Mouse (Mus musculus) granulocyte monocyte progenitor cell, adult 5-6 weeks (primary cell): ENCODE results near the gene Atp2b1. TPM values are rescaled to one million over a fixed set of nuclear protein-coding genes. Genes with fewer than 3 reads are reported as not detected.
A peak's percentile ranks its signal among the peaks of the same experiment; 100 is the strongest.

Experiments
- ATAC-seq: replicated peaks from 2 replicates; pipeline ENCODE4 v1.8.0; 2016; ENCODE audit warnings: mild to moderate bottlenecking, moderate TSS enrichment, inconsistent platforms; ENCODE audit not compliant: poor library complexity, severe bottlenecking
- total RNA-seq, 2 experiments: library from RNA; stranded (forward) in 1 of 2; stranded (reverse) in 1 of 2; fragments of 200-712, 200-1000 nt in 1 of 2; fragments of >200 nt in 1 of 2; fragmentation: Nextera tagmentation in 1 of 2; gene quantifications; 2 replicates each; pipeline ENCODE4 v1.2.3; 2014 to 2017

The Atp2b1 gene
- total RNA-seq, 2 experiments from 2014 or later = 40.7 to 61.8 TPM

- 0 out of 2 replicates have a peak, but pooled peaks have one; percentile 1 for ATAC-seq
Measured at GRCm38 (mm10) chr10:98915398-98915931, 1.3 kb downstream of the Atp2b1 start.

GRCm38 (mm10) chr10:98916011-98916780 is 2.0 kb downstream of the Atp2b1 start:
- no peak for ATAC-seq

GRCm38 (mm10) chr10:98916781-98917340 is 2.7 kb downstream of the Atp2b1 start:
- no peak for ATAC-seq

- no peak for ATAC-seq
Measured at GRCm38 (mm10) chr10:98925081-98925480, 10.9 kb downstream of the Atp2b1 start.

- peak; percentile 57 for ATAC-seq
Measured at GRCm38 (mm10) chr10:98926991-98927390, 12.8 kb downstream of the Atp2b1 start.

- no peak for ATAC-seq
Measured at GRCm38 (mm10) chr10:98929444-98929843, 15.2 kb downstream of the Atp2b1 start.

- no peak for ATAC-seq
Measured at GRCm38 (mm10) chr10:98930143-98930542, 15.9 kb downstream of the Atp2b1 start.

GRCm38 (mm10) chr10:98940137-98940536 is 25.9 kb downstream of the Atp2b1 start:
- no peak for ATAC-seq

GRCm38 (mm10) chr10:98940799-98941198 is 26.6 kb downstream of the Atp2b1 start:
- 0 out of 2 replicates have a peak, but pooled peaks have one; percentile 42 for ATAC-seq

GRCm38 (mm10) chr10:98941991-98942390 is 27.8 kb downstream of the Atp2b1 start:
- ATAC-seq = no peak

- no peak for ATAC-seq
Measured at GRCm38 (mm10) chr10:98942999-98943398, 28.8 kb downstream of the Atp2b1 start.

- no peak for ATAC-seq
Measured at GRCm38 (mm10) chr10:98943894-98944293, 29.7 kb downstream of the Atp2b1 start.

GRCm38 (mm10) chr10:98946031-98946791 is 32.0 kb downstream of the Atp2b1 start:
- peak; percentile 59 for ATAC-seq

- ATAC-seq = peak; percentile 40
Measured at GRCm38 (mm10) chr10:98947206-98947605, 33.0 kb downstream of the Atp2b1 start.

- peak; percentile 79 for ATAC-seq
Measured at GRCm38 (mm10) chr10:98948096-98948495, 33.9 kb downstream of the Atp2b1 start.

GRCm38 (mm10) chr10:98949750-98950149 is 35.5 kb downstream of the Atp2b1 start:
- no peak for ATAC-seq

- ATAC-seq = peak; percentile 15
Measured at GRCm38 (mm10) chr10:98951286-98952270, 37.4 kb downstream of the Atp2b1 start.

GRCm38 (mm10) chr10:98954230-98954993 is 40.2 kb downstream of the Atp2b1 start:
- peak; percentile 87 for ATAC-seq

- ATAC-seq = no peak
Measured at GRCm38 (mm10) chr10:98956124-98956523, 41.9 kb downstream of the Atp2b1 start.
